Mouse (Mus musculus) heart, adult 2 months (tissue): Measurements from ENCODE around the gene Itgb2l. TPM values are rescaled to one million over a fixed set of nuclear protein-coding genes. Genes with fewer than 3 reads are reported as not detected.

ENCODE experiments used
- DNase-seq, 2 experiments: peaks; one replicate each; pipeline ENCODE4 v3.0.0; 2021
- H3K27ac ChIP-seq: fragments of 200-600 bp; 2 replicates; pipeline ENCODE4 v1.8.1; 2022
- H3K27me3 ChIP-seq: fragments of 200-500 bp; 2 replicates; pipeline ENCODE4 v1.6.1; 2012; ENCODE audit warnings: mild to moderate bottlenecking, low read length, inconsistent platforms, mixed read lengths; ENCODE audit not compliant: control insufficient read depth, insufficient read depth
- H3K36me3 ChIP-seq: fragments of 200-500 bp; 2 replicates; pipeline ENCODE4 v1.6.1; 2012; ENCODE audit warnings: low read length, inconsistent platforms; ENCODE audit not compliant: control insufficient read depth, insufficient read depth
- H3K4me1 ChIP-seq: fragments of 200-500 bp; 2 replicates; pipeline ENCODE4 v1.6.1; 2011; ENCODE audit warnings: low read length; ENCODE audit not compliant: control insufficient read depth, insufficient read depth
- H3K4me3 ChIP-seq: fragments of 200-600 bp; 2 replicates; pipeline ENCODE4 v1.8.1; 2022
- H3K79me2 ChIP-seq: fragments of 200-500 bp; replicated peaks from 2 replicates; pipeline ENCODE4 v1.6.1; 2012; ENCODE audit warnings: mild to moderate bottlenecking, inconsistent platforms, low read length, moderate library complexity, mixed read lengths; ENCODE audit not compliant: control insufficient read depth, insufficient read depth
- H3K9ac ChIP-seq: fragments of 200-500 bp; 2 replicates; pipeline ENCODE4 v1.6.1; 2012; ENCODE audit warnings: low read depth, mild to moderate bottlenecking, control low read depth, inconsistent platforms, low read length, mixed read lengths
- CTCF ChIP-seq: fragments of 200-600 bp; IDR thresholded peaks from 2 replicates; pipeline ENCODE4 v1.8.1; 2022; ENCODE audit warnings: antibody characterized with exemption, mild to moderate bottlenecking, moderate library complexity
- EP300 ChIP-seq: fragments of 200-500 bp; IDR thresholded peaks from 2 replicates; pipeline ENCODE4 v1.6.1; 2011; ENCODE audit warnings: low read depth, low read length, control low read depth; ENCODE audit not compliant: insufficient read depth
- POLR2A ChIP-seq: fragments of 200-500 bp; IDR thresholded peaks from 2 replicates; pipeline ENCODE4 v1.6.1; 2011; ENCODE audit warnings: mild to moderate bottlenecking, low read depth, low read length, control low read depth; ENCODE audit not compliant: insufficient read depth
- WGBS: fragments of 180-500 bp; shearing (Covaris S2); methylation state at CpG from one replicate; pipeline ENCODE4 v1.1.7; 2018; 5-methylcytosine and 5-hydroxymethylcytosine counted together
- intact Hi-C: fragments of 180-260 bp; cut with DNase I; formaldehyde crosslinking; loops from one replicate; pipeline ENCODE4 v1.15.1; 2025
- polyA plus RNA-seq: library from polyadenylated mRNA; depleted of rRNA; stranded (reverse); fragments of >200 nt; gene quantifications from 2 replicates; pipeline ENCODE4 v1.2.3, GENCODE M21; 2012
- total RNA-seq, 2 experiments: library from RNA; stranded (reverse); gene quantifications; 2 replicates each; pipeline ENCODE4 v1.2.3; 2021

Itgb2l gene
- total and polyA plus RNA-seq, 3 experiments, result not detected

DNA sequence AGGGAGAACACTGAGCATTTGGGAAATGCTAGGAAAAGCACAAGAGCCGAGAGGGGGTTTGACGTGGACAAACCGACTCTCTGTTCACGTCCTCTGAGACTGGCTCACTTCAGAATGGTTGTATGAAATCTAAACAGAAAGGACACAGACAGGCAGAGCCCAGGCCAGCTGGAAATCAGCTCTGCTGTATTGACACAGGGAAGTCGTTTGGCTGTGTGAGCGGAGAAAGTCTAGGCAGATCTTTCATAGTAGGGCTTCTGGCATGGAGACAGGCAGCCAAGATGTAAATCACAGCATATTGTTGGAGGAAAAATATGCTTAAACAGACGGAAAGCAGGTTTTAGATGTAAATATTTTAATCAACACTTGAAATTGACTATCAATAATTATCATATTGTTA lies 29.4 kb upstream of the Itgb2l start:
- H3K27me3 ChIP-seq, result no peaks in the 10 kb centered on the region

DNA sequence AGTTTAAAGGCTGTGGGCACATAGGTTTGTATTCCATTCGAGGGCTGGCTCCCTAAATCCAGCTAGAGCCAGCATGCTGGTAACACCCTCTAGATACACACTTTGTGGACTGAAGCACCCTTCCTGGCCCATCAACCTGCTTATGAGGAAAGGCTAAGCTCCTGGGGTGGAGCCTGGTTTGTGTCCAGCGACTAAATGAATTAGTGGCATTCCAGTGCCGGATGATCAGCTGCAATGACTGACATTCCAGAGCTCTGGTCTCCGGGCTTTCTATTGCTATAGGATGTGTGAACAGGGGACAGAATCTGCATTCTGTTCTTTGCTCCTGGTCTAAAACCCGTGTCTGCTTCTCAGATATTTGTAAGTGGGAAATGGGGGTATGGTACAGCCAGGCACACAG lies 28.9 kb upstream of the Itgb2l start:
- no peaks in the 10 kb centered on the region for H3K36me3 ChIP-seq
- WGBS, result 21% methylated on average over 5 of the region's 5 CpGs
- H3K9ac ChIP-seq, result no peak overlapping the region
- no peak overlapping the region for H3K4me3 ChIP-seq
- intact Hi-C loops, result no loop called here
- no peak overlapping the region for H3K27ac ChIP-seq
- no peaks in the 10 kb centered on the region for H3K4me1 ChIP-seq
- no peak for DNase-seq
- H3K79me2 ChIP-seq, result no peaks in the 10 kb centered on the region
- no peak for TF ChIP-seq CTCF
- no peak for TF ChIP-seq EP300
- no peak for TF ChIP-seq POLR2A
- H3K27me3 ChIP-seq, result no peaks in the 10 kb centered on the region

More for the DNA sequence above, 29.4 kb upstream of the Itgb2l start:
- Histone ChIP-seq H3K79me2 (no peaks in the 10 kb centered on the region), H3K36me3 (no peaks in the 10 kb centered on the region), H3K9ac (no peak overlapping the region), H3K4me3 (no peak overlapping the region), H3K4me1 (no peaks in the 10 kb centered on the region), H3K27ac (no peak overlapping the region)
- intact Hi-C loops, result no loop called here
- DNase-seq, result no peak
- TF ChIP-seq CTCF (no peak), POLR2A (no peak)
- 36% methylated on average over 7 of the region's 7 CpGs for WGBS

DNA sequence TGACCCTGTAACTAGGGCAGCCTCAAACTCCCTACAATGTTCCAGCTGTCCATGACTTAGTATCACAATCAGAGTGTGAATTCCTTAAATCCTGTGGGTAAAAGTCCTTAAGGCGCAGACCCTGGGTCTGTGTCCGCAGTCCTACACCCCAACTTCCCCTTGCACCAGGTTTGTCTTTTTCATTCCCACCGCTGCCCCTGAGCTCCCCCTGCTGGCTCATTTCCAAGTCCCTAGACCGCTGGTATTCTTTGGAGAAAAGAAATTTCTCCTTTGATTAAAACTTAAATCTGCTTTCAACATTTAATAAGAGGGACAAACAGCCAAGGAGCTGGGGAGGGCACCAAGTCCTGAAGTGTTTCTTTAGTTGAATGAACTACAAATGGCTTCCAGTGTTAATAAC lies 26.2 kb upstream of the Itgb2l start:
- intact Hi-C loops, result no loop called here
- Histone ChIP-seq H3K9ac (no peak overlapping the region), H3K27me3 (no peaks in the 10 kb centered on the region), H3K79me2 (no peaks in the 10 kb centered on the region), H3K27ac (no peak overlapping the region), H3K4me1 (no peaks in the 10 kb centered on the region), H3K36me3 (no peaks in the 10 kb centered on the region), H3K4me3 (no peak overlapping the region)
- WGBS, result 44% methylated on average over 4 of the region's 4 CpGs
- DNase-seq, result no peak
- TF ChIP-seq EP300, result no peak
- TF ChIP-seq POLR2A, result no peak
- TF ChIP-seq CTCF, result no peak

GRCm38 (mm10) chr16:96468698-96469097 lies 25.3 kb upstream of the Itgb2l start:
- WGBS, result 71% methylated on average over 4 of the region's 4 CpGs
- H3K36me3 ChIP-seq, result no peaks in the 10 kb centered on the region
- intact Hi-C loops, result no loop called here
- no peaks in the 10 kb centered on the region for H3K4me1 ChIP-seq
- no peak overlapping the region for H3K9ac ChIP-seq
- H3K4me3 ChIP-seq, result no peak overlapping the region
- no peak for TF ChIP-seq POLR2A
- TF ChIP-seq EP300, result no peak
- TF ChIP-seq CTCF, result no peak
- DNase-seq, result peak; percentile 17 to 22
- H3K27ac ChIP-seq, result no peak overlapping the region
- no peaks in the 10 kb centered on the region for H3K79me2 ChIP-seq
- no peaks in the 10 kb centered on the region for H3K27me3 ChIP-seq

- no peak for DNase-seq
- H3K4me3 ChIP-seq, result no peak overlapping the region
- TF ChIP-seq CTCF (no peak), EP300 (no peak), POLR2A (no peak)
- no peak overlapping the region for H3K9ac ChIP-seq
- no peaks in the 10 kb centered on the region for H3K79me2 ChIP-seq
- intact Hi-C loops, result no loop called here
- 60% methylated on average over 4 of the region's 4 CpGs for WGBS
- no peaks in the 10 kb centered on the region for H3K27me3 ChIP-seq
- H3K27ac ChIP-seq, result no peak overlapping the region
- no peaks in the 10 kb centered on the region for H3K4me1 ChIP-seq
- no peaks in the 10 kb centered on the region for H3K36me3 ChIP-seq
Measured at GRCm38 (mm10) chr16:96468011-96468410, 24.6 kb upstream of the Itgb2l start.

DNA sequence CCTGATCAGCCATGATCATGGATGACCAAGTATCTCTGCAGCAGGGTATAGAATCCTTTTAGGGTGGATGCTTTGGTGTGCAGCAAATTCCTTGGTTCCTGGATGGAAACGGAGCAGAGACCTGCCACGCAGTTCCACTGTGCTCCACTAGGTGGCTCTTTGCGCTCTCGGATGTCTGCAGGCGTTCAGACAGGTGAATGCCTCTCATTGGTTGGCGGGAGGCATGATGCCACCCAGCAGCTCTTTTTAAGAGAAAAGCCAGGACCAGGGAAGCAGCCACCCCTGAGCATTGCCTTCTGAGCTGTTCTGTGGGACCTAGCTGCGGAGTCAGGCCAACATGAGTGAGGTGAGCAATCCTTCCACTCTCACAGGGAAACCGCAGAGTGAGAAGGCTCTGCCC lies 24.0 kb upstream of the Itgb2l start, which contains the start of gene Pcp4:
TSS of gene Pcp4 (plus strand) at position 162 of the 400 bp plus-strand sequence.
- Histone ChIP-seq H3K9ac (no peak within 1 kb of the TSS), H3K36me3 (no peaks in the 10 kb centered on the region), H3K27ac (no peak within 1 kb of the TSS), H3K4me1 (no peaks in the 10 kb centered on the region), H3K27me3 (no peaks in the 10 kb centered on the region), H3K4me3 (no peak within 1 kb of the TSS), H3K79me2 (no peaks in the 10 kb centered on the region)
- peak; percentile 51 to 75 for DNase-seq
- intact Hi-C loops, result loop anchor here (1.0 kb wide), 2 partner anchors 143 to 204 kb away; no protein-coding TSS in a partner anchor
- 13% methylated on average over 8 of the region's 8 CpGs for WGBS
- TF ChIP-seq CTCF (no peak), POLR2A (no peak), EP300 (0 out of 2 replicates have a peak, but pooled peaks have one; percentile 49)
